Mouse (Mus musculus): ENCODE measurements around the gene Noxa1.

Noxa1 gene

DNA sequence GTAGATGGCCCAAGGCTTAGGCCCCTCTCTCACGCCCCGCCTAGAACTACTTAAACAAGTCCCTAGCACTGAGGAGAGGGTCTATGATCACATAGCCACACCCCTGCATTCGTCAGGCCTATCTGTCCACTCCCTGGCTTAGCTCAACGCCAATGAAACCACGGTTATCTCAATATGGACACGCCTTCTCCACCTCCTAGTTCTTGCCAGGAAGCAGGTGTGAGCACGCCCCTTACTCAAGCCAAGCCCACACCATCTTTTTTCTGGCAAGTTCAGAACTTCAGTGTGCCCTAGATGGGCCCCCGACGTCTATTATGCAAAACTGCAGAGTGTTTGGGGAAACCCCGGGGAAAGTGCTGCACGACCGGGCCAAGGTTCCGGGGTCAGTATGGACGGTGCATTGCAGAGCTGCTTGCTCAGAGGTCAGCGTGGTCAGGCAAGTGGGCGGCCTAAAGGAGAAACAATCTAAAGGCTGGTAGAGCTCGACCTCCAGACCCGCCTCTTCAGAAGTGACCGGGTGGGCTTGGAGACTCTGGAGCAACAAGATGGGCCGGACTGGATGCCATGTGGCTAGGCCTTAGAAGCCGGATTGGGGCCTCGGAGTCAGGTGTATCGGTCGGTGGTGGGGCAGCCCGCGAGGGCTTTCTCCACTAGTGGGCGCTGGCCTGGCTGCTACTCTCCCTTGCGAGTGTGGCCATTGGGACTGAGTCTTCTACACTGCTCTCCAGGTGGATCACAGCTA, at the start of gene Noxa1:
Noxa1 (minus strand) TSS at position 41 of the 742 bp plus-strand sequence.
- no peak for DNase-seq

DNA sequence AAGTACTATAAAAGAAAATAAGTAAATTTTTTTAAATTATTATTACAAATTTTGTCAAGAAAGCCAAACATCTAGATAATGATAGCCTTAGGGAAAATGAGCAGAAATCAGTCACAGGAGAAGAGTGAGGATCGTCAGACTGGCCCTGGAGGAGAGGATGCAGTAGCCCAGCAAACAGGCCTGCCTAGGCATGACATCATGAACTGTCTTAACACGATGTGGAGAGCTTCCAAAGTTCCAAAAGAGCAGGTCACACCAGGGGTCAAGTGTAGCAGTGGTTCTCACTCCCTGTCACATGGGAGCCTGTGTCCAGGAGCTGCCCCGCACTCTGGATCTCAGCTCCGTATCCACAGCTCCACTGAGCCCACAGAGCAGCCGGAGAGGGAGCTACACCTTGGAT, 47.0 kb upstream of the Noxa1 start:
- DNase-seq = no peak

- DNase-seq = no peak
These were observed 46.2 kb upstream of the Noxa1 start for GRCm38 (mm10) chr2:25141185-25141584.

DNA sequence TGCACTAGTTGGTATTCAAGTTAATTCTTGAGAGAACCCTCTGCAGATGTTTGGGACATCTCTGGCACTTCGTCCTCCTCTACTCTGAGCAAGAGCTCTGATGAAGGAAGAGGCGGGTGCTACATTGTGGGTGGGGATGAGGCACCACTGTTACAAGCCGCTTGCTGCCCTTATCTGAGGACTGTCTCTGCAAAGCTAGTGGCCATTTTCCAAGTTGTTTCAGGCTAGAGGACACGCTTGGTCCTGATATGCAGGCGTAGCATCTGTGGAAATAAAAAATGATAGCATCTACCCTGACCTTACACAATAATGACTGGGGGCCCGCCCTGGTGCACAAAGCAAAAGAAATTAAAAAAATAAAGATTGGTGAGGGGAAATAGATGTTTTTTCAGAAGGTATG, 42.9 kb upstream of the Noxa1 start:
- DNase-seq = no peak

DNA sequence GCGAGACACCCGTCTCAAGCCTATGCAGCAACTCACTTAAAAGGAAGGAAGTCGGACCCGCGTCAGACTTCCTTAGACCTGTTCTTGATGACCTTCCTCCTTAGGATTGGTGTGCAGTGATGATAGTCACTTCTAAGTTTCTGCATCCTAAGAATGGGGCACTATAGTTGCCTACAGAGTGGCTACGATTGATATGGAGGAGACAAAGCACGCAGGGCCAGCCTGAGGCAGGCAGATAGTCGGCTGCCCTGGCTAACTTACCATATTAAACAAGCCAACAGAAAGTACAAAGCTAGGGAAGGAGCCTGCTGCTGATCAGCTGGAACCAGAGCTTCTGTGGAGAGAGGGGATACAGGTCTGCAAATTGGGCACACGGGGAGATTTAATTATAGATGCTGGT, 36.7 kb upstream of the Noxa1 start:
- DNase-seq = no peak

DNA sequence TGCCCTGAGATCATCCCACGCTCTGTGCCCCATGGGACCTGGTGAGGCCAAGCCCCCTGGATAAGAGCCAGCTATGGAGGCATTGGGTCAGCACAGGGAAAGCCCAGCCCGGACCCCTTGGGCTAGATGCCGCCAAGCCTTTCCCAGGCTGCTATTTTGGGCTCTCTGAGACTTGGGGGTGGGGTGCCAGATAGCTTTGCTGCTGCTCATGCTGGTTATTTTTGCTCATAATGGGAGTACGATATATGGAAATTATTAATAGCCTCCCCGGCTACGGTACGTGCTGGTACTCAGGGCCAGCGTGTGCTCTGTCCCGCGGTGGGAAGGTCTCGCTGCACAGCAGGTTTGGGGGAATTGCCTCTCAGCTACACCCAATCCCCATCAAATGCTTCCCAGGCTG, 33.1 kb upstream of the Noxa1 start:
- DNase-seq = no peak

- peak; percentile 15 for DNase-seq
These were observed 32.3 kb upstream of the Noxa1 start for GRCm38 (mm10) chr2:25127206-25127605.

DNA sequence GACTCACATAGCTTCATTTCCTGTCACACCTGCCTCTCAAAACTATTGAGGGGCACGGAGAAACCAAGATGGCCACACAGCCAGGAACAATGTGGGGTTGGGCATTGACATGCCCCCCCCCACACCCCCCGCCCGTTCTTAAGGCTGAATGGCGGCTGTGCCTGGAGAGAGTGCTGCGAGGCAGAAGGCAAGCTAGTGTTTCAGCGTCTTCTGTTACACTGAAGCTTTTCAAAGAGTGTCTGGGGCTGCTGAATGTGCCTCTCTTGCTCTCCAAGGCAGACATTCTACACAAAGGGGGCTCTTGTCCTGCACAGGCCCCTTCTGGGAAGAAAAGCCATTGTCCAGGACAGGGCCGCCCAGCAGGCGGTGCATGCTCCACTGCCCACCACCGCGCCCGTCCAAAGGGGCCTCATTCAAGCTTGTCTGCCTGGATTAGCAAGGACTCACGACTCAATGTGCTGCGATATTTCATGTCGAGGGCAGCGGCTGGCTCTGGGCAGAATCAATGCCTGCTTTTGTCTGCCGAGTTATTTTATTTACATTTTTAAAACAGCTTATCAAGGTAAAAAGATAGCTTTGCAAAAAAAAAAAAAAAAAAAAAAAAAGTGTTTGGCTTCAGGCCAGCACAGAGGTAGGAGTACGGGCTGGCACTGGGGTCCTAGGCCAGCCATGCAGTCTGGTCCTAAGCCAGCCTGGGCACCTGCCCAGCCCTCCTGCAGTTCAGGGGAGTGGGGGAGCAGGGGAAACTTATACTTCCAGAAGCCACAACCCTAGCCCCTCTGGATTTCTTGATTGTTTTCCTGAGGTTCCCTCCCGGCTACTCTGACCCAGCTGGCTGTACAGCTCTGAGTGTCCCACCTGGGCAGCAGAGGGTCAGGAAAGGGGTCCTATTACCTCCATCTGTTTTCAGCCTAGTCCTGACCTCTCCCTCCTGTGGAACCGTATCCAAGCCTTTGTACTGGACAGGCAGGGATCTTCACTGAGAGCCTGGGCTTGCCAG, 31.4 kb upstream of the Noxa1 start:
- peak; percentile 12 for DNase-seq

- DNase-seq = no peak
These were observed 30.2 kb upstream of the Noxa1 start for GRCm38 (mm10) chr2:25125146-25125545.

- no peak for DNase-seq
These were observed 29.5 kb upstream of the Noxa1 start for GRCm38 (mm10) chr2:25124411-25124810.

DNA sequence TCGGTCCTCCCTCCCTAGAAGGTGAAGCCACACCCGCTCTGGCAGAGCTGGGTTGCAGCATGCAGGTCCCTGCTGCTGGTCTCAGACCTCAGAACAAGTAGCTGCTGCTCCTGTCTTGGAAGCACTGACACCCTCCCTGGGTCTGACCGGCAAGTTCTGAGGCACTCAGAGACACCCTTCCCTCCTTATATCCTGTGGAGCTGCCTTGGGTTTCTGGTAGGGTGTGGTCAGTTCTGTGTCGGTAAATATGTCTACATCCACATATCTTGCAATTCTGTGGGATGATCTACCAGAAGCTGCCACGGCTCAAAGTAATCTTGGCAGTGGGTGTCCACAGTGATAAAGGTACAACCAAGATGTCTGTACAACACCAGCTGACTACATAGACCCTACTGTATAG, 28.6 kb upstream of the Noxa1 start:
- no peak for DNase-seq

DNA sequence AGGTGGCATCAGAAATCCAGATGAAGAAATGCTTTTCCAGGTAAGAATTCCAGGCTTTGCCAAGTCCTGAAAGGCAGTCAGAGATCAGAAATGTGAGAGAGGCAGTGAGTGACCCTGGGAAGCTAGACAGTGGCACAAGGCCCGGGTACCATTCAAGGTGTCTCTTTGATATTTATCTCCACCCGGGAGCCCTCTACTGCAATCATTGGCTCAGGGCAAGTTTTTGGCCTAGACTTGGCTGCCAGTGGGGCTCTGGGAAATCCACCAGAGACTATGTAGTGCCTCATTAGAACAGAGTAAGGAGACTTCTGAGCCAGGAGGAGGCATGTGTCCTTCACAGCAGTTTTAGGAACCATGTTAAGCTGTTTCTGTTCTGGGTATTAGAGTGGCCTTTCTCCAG, 27.7 kb upstream of the Noxa1 start:
- no peak for DNase-seq

- DNase-seq = no peak
These were observed 26.0 kb upstream of the Noxa1 start for GRCm38 (mm10) chr2:25120963-25121362.

DNA sequence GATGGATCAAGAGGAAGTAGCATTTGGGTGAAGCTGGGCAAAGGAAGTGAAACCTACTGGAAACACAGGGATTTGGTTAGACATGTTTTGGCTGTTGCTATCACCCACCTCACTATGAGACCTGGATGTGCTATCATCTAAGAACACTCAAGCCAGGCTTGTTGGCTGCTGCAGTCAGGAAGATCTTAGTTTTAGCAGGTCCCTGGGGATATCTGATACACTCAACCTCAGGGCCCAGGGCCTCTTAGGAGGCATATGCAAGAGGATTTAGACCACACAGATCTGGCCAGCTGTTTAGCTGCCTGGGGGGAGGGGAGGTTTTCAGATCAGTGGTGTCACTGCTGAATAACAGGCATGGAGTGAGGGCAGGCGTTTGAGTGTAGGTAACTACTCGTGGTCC, 20.5 kb upstream of the Noxa1 start:
- no peak for DNase-seq

DNA sequence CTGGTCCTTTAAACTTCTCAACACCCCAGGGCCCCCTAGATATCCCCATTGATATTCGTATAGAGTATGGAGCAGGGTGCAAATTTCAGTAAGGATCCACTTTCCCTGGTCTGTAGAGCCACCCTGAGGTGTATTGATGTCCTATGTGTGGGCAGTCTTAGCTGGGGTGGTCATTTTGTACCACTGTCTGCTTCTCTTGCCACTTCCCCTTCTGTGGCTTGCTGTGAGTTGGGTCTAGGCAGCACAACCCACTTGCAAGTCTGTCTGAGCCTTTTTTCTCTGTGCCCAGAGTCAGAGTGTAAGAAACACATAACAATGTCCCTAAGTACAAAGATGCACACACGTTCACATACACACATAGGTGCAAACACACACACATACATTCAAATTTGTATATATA, 19.4 kb upstream of the Noxa1 start:
- DNase-seq = no peak

DNA sequence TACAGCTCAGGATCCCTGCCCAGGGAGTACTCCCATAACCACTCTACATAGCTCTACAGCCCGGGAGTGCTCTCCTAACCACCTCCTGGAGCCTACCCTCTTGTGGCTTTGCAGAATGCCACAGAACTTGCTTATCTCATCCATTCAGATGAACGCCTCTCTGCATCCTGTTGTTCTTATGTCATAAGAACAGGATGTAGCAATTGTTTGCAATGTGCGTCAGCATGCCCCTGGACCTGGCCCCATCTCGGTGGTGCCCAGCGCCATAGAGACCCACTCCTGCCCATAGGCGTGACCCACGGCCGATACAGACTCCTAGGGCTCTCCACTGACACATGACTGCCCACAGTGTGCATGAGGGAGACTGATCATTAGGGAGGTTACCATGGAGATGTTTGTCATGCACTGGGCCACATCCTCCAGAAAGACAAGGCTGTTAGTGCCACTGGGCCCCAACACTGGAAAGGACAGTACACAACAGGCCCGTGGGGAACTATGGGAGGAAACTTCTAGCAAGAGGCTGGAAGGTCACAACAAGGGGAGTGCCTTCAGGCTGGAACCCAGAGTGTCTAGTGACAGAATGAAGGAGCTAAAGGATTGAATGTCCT, 16.3 kb upstream of the Noxa1 start:
- no peak for DNase-seq

- DNase-seq = no peak
These were observed 15.7 kb upstream of the Noxa1 start for GRCm38 (mm10) chr2:25110505-25111183.

GRCm38 (mm10) chr2:25109487-25109886, 14.5 kb upstream of the Noxa1 start:
- no peak for DNase-seq

GRCm38 (mm10) chr2:25106045-25106444, 11.1 kb upstream of the Noxa1 start:
- no peak for DNase-seq

DNA sequence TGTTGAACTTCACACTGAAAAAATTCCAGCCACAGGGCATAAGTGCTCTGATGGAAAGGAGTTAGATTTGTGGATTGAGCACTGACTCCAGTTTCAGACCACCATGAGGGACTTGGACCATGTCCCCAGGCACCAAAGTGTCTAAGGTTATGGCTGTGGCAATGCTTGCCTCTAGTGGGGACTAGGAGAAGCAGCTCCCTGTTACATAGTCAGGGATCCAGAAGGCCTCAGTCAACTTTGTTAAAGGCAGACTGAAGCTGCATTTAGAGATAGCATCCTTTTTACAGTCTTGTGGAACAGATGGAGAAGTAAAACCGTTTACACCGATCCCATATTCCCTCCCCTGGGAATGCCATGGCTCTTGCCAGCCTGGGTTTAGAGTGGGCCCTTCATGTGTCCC, 9.2 kb upstream of the Noxa1 start:
- DNase-seq = no peak

- DNase-seq = no peak
These were observed 4.8 kb upstream of the Noxa1 start for GRCm38 (mm10) chr2:25099703-25100102.

DNA sequence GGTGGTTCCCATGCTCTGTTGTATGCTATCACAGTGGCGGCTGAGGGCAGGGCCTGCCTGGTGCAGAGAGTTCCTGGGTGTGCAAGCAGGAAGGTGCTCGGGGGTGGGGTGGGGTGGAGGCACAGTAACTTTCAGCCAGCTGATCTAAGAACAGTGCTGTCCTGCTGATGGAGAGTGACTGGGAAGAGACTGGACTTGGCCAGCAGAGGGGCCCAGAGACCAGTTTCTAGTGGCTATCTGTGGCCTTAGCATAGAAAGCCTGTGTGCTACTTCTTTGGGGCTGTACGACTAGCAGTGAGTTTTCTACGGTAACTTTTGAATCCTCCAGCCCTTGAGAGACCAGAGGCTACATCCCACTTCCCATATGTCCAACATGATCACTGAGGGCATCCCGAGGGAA, 4.0 kb upstream of the Noxa1 start:
- no peak for DNase-seq

GRCm38 (mm10) chr2:25098005-25098615, 3.2 kb upstream of the Noxa1 start:
- no peak for DNase-seq

All from cerebellum, adult 9-11 months (tissue).